Mouse (Mus musculus): Measurements from ENCODE around the gene Srek1ip1. TPM values are rescaled to one million over a fixed set of nuclear protein-coding genes. Genes with fewer than 3 reads are reported as not detected.

Srek1ip1 gene
- polyA plus RNA-seq, 1 experiment from 2014 or later = 21.6 TPM

DNA sequence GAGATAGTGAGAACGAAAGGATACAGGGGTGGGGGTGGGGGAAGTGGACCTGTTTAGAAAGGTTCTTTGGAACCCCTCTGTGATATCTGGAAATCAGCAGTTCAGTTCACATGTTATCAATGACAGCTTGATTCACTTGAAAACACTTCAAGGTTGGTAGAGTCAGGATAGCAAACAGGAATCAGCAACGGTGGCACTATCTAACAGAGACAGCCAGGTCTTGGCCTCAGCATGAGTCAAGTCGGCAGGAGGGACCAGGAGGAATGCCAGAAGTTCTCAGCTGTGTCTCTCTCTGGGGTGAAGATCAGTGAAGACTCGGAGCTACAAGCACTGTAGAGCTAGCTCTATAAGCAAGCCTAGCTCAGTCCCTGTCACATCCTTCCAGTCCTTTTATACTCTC lies 86.2 kb downstream of the Srek1ip1 start:
- no peak for DNase-seq
- no peaks in the 10 kb centered on the region for H3K9me3 ChIP-seq (ENCODE audit: low read depth, low read length)
- no peaks in the 10 kb centered on the region for H3K36me3 ChIP-seq (ENCODE audit: insufficient read depth)
- H3K27me3 ChIP-seq (ENCODE audit: insufficient read depth, low read length) = no peaks in the 10 kb centered on the region
- H3K4me1 ChIP-seq (ENCODE audit: insufficient read depth) = no peaks in the 10 kb centered on the region
- no peak overlapping the region for H3K4me3 ChIP-seq (ENCODE audit: low read depth, low read length)
- H3K4me2 ChIP-seq = no peak overlapping the region
- no peak for TF ChIP-seq CTCF (IDR thresholded peaks at IDR 0.05; ENCODE audit: low read depth)
- no peak for ATAC-seq (ENCODE audit: insufficient read depth)
- no peak overlapping the region for H3K9ac ChIP-seq
- no peak overlapping the region for H3K27ac ChIP-seq (ENCODE audit: low read depth)
- 45% methylated on average over 4 of the region's 4 CpGs for WGBS

- ATAC-seq (ENCODE audit: insufficient read depth) = peak; percentile 24; the same call in 1 of the 2 replicates
These were observed 91.4 kb downstream of the Srek1ip1 start for GRCm38 (mm10) chr13:104883566-104884249.

DNA sequence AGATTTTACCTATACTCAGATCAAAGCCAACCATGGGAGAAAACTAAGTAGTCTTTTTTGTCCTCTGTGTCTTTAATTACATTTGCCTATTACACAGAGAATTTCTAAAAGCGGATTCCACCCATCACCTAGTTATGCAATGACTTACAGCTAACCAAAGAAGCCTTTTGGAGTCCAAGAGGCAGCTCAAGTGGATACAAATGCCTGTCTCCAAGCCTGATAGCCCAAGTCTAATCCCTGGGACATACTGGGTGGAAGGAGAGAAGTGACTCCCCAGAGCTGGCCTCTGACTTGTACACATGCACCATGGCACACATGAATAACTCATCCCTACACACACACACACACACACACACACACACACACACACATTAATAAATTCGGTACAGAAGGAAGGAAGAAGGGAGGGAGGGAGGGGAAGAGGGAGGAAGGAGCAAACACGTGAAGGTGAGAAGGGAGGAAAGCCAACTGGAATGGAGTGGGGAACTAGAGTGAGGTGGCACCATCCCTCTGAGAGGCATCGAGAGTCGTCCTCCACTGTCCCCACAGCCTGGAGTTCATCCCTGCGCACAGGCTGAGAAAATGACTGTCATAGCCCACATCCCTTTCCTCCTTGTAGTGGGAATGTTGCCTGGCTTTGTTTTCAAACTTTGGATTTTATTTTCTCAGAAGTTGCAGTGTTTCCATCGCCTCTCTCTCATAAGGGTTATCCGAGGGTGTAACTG lies 94.2 kb downstream of the Srek1ip1 start:
- Histone ChIP-seq H3K36me3 (ENCODE audit: insufficient read depth) (no peaks in the 10 kb centered on the region), H3K27me3 (ENCODE audit: insufficient read depth, low read length) (no peaks in the 10 kb centered on the region), H3K27ac (ENCODE audit: low read depth) (no peak overlapping the region), H3K4me2 (no peak overlapping the region), H3K4me1 (ENCODE audit: insufficient read depth) (no peaks in the 10 kb centered on the region), H3K9me3 (ENCODE audit: low read depth, low read length) (no peaks in the 10 kb centered on the region), H3K9ac (no peak overlapping the region), H3K4me3 (ENCODE audit: low read depth, low read length) (no peak overlapping the region)
- DNase-seq (no peak), ATAC-seq (ENCODE audit: insufficient read depth) (no peak)
- no peak for TF ChIP-seq CTCF (IDR thresholded peaks at IDR 0.05; ENCODE audit: low read depth)
- WGBS = 58% methylated on average over 8 of the region's 8 CpGs

More at GRCm38 (mm10) chr13:104883566-104884249, 91.4 kb downstream of the Srek1ip1 start:
- Histone ChIP-seq H3K27ac (ENCODE audit: low read depth) (no peak overlapping the region), H3K9ac (no peak overlapping the region), H3K4me3 (ENCODE audit: low read depth, low read length) (no peak overlapping the region), H3K9me3 (ENCODE audit: low read depth, low read length) (no peaks in the 10 kb centered on the region), H3K4me2 (no peak overlapping the region), H3K36me3 (ENCODE audit: insufficient read depth) (no peaks in the 10 kb centered on the region), H3K4me1 (ENCODE audit: insufficient read depth) (no peaks in the 10 kb centered on the region), H3K27me3 (ENCODE audit: insufficient read depth, low read length) (no peaks in the 10 kb centered on the region)
- no peak for TF ChIP-seq CTCF (IDR thresholded peaks at IDR 0.05; ENCODE audit: low read depth)
- WGBS = 34% methylated on average over 14 of the region's 16 CpGs
- DNase-seq = no peak

Other genes starting within 250 kb of the Srek1ip1 start
- 30.6 and 33.7 TPM in 2 replicates for gene Cwc27, start 24.7 kb downstream of the Srek1ip1 start, polyA plus RNA-seq (2014; fragmentation: Nextera tagmentation; extraction: Ambion mirVana)
- gene Shisal2b, start 71.4 kb downstream of the Srek1ip1 start, polyA plus RNA-seq (2014; fragmentation: Nextera tagmentation; extraction: Ambion mirVana) = 0.54 TPM in 1 of 2 replicates, not detected in the other